Comparison of ENCODE assay signal across 8 mouse cellular contexts in genomic region chr11:75455041-75455736, GRCm38 (mm10). TPM values are rescaled to one million over a fixed set of nuclear protein-coding genes. Genes with fewer than 3 reads are reported as not detected.
DNase-seq lines count a peak whose midpoint lies in the region; ATAC-seq lines count a peak whose summit lies in the region.

No protein-coding gene starts in this region.

- ATAC-seq in kidney, embryonic 14.5 days (ENCODE audit: low FRiP score, low TSS enrichment) = no peak
- ATAC-seq in embryonic facial prominence, embryonic 14.5 days (ENCODE audit: low read depth) = no peak
- ATAC-seq in intestine, embryonic 16.5 days = no peak
- ATAC-seq in midbrain, embryonic 12.5 days (ENCODE audit: low FRiP score, low read depth) = no peak

- peaks cover 2% of the 10 kb centered on the region; the same call in 1 of the 2 replicates for H3K36me3 ChIP-seq in kidney, embryonic 14.5 days (ENCODE audit: control insufficient read depth, insufficient read depth, low read length)
- H3K36me3 ChIP-seq in embryonic facial prominence, embryonic 14.5 days (ENCODE audit: control insufficient read depth, insufficient read depth, low read length) = peaks cover 18% of the 10 kb centered on the region; the same call in 1 of the 2 replicates
- no peaks in the 10 kb centered on the region for H3K36me3 ChIP-seq in intestine, embryonic 16.5 days (ENCODE audit: control insufficient read depth, insufficient read depth, low read length)
- no peaks in the 10 kb centered on the region; the same call in none of the 2 replicates for H3K36me3 ChIP-seq in midbrain, embryonic 12.5 days

- no peaks in the 10 kb centered on the region for H3K27me3 ChIP-seq in kidney, embryonic 14.5 days (ENCODE audit: control insufficient read depth, insufficient read depth, low read length)
- H3K27me3 ChIP-seq in embryonic facial prominence, embryonic 14.5 days (replicated peaks; ENCODE audit: control insufficient read depth, insufficient read depth, low read length) = no peaks in the 10 kb centered on the region
- no peaks in the 10 kb centered on the region for H3K27me3 ChIP-seq in intestine, embryonic 16.5 days (replicated peaks; ENCODE audit: control insufficient read depth, insufficient read depth, low read length)
- H3K27me3 ChIP-seq in midbrain, embryonic 12.5 days = peaks cover 8% of the 10 kb centered on the region

- peak overlapping the region; percentile 95 for H3K4me2 ChIP-seq in kidney, embryonic 14.5 days (replicated peaks; ENCODE audit: low read depth, low read length)
- peak overlapping the region; percentile 99 for H3K4me2 ChIP-seq in embryonic facial prominence, embryonic 14.5 days (ENCODE audit: low read depth, low read length)
- peak overlapping the region; percentile 90 for H3K4me2 ChIP-seq in intestine, embryonic 16.5 days (ENCODE audit: low read depth, low read length)
- H3K4me2 ChIP-seq in midbrain, embryonic 12.5 days (replicated peaks) = peak overlapping the region; percentile 93

- no peaks in the 10 kb centered on the region for H3K9me3 ChIP-seq in kidney, embryonic 14.5 days (ENCODE audit: control insufficient read depth, low read length)
- H3K9me3 ChIP-seq in embryonic facial prominence, embryonic 14.5 days (ENCODE audit: control insufficient read depth, low read length) = no peaks in the 10 kb centered on the region
- H3K9me3 ChIP-seq in intestine, embryonic 16.5 days (ENCODE audit: control insufficient read depth, low read length) = no peaks in the 10 kb centered on the region
- H3K9me3 ChIP-seq in midbrain, embryonic 12.5 days = no peaks in the 10 kb centered on the region

- peaks cover 17% of the 10 kb centered on the region; the same call in 1 of the 2 replicates for H3K4me1 ChIP-seq in kidney, embryonic 14.5 days (ENCODE audit: control insufficient read depth, insufficient read depth, low read length)
- H3K4me1 ChIP-seq in embryonic facial prominence, embryonic 14.5 days (ENCODE audit: control insufficient read depth, insufficient read depth, low read length) = peaks cover 21% of the 10 kb centered on the region
- peaks cover 24% of the 10 kb centered on the region for H3K4me1 ChIP-seq in intestine, embryonic 16.5 days (ENCODE audit: control insufficient read depth, insufficient read depth, low read length)
- peaks cover 26% of the 10 kb centered on the region for H3K4me1 ChIP-seq in midbrain, embryonic 12.5 days

- WGBS in kidney, embryonic 14.5 days = 70% methylated on average over 10 of the region's 10 CpGs
- 72% methylated on average over 10 of the region's 10 CpGs for WGBS in embryonic facial prominence, embryonic 14.5 days
- WGBS in intestine, embryonic 16.5 days = 69% methylated on average over 10 of the region's 10 CpGs
- 83% methylated on average over 10 of the region's 10 CpGs for WGBS in midbrain, embryonic 12.5 days

- H3K9ac ChIP-seq in kidney, embryonic 14.5 days (ENCODE audit: low read depth, low read length) = peak overlapping the region; percentile 59
- H3K9ac ChIP-seq in embryonic facial prominence, embryonic 14.5 days (ENCODE audit: low read depth, low read length) = peak overlapping the region; percentile 49
- peak overlapping the region; percentile 74 for H3K9ac ChIP-seq in intestine, embryonic 16.5 days (ENCODE audit: low read depth, low read length)
- H3K9ac ChIP-seq in midbrain, embryonic 12.5 days (replicated peaks) = peak overlapping the region; percentile 67

- peak overlapping the region; percentile 62 for H3K4me3 ChIP-seq in kidney, embryonic 14.5 days (ENCODE audit: low read length)
- peak overlapping the region; percentile 65 for H3K4me3 ChIP-seq in embryonic facial prominence, embryonic 14.5 days (ENCODE audit: low read depth, low read length)
- H3K4me3 ChIP-seq in intestine, embryonic 16.5 days (ENCODE audit: low read length) = peak overlapping the region; percentile 75
- H3K4me3 ChIP-seq in midbrain, embryonic 12.5 days = peak overlapping the region; percentile 61

- H3K27ac ChIP-seq in kidney, embryonic 14.5 days (ENCODE audit: low read depth, low read length) = peak overlapping the region; percentile 33; the same call in 1 of the 2 replicates
- H3K27ac ChIP-seq in embryonic facial prominence, embryonic 14.5 days (replicated peaks; ENCODE audit: low read depth, low read length) = peak overlapping the region; percentile 74
- peak overlapping the region; percentile 68; the same call in 1 of the 2 replicates for H3K27ac ChIP-seq in intestine, embryonic 16.5 days (ENCODE audit: low read length)
- peak overlapping the region; percentile 12 for H3K27ac ChIP-seq in midbrain, embryonic 12.5 days (replicated peaks)

- DNase-seq in kidney, adult 18-20 months = no peak
- no peak for DNase-seq in embryonic facial prominence, embryonic 14.5 days (ENCODE audit: low spot score)
- DNase-seq in cerebellum, postnatal 14 days = no peak
- no peak for DNase-seq in right cerebral cortex, postnatal 14 days
- DNase-seq in left cerebral cortex, adult 11 months (ENCODE audit: low spot score) = no peak

RNA-seq across cellular contexts. Expression of gene Wdr81, which starts 0.7 kb away (rescaled TPM):
- polyA plus RNA-seq in kidney, embryonic 14.5 days (2014; fragmentation: Nextera tagmentation; extraction: Ambion mirVana) = 2.8 and 4.8 TPM in 2 replicates
- polyA plus RNA-seq in embryonic facial prominence, embryonic 14.5 days (2014; fragmentation: Nextera tagmentation; extraction: Ambion mirVana) = 5.7 and 7.0 TPM in 2 replicates
- polyA plus RNA-seq in intestine, embryonic 16.5 days (2015; fragmentation: Nextera tagmentation; extraction: Ambion mirVana) = 6.9 and 9.8 TPM in 2 replicates
- polyA plus RNA-seq in midbrain, embryonic 12.5 days (2016; fragmentation: Nextera tagmentation; extraction: Ambion mirVana) = 8.6 and 9.4 TPM in 2 replicates

RNA-seq across cellular contexts. Expression of gene Tlcd2, which starts 6.3 kb away (rescaled TPM):
- polyA plus RNA-seq in kidney, embryonic 14.5 days (2014; fragmentation: Nextera tagmentation; extraction: Ambion mirVana) = 20.7 and 21.0 TPM in 2 replicates
- 19.1 and 22.7 TPM in 2 replicates for polyA plus RNA-seq in embryonic facial prominence, embryonic 14.5 days (2014; fragmentation: Nextera tagmentation; extraction: Ambion mirVana)
- 17.2 and 19.6 TPM in 2 replicates for polyA plus RNA-seq in intestine, embryonic 16.5 days (2015; fragmentation: Nextera tagmentation; extraction: Ambion mirVana)
- polyA plus RNA-seq in midbrain, embryonic 12.5 days (2016; fragmentation: Nextera tagmentation; extraction: Ambion mirVana) = 5.9 and 9.1 TPM in 2 replicates

RNA-seq across cellular contexts. Expression of gene Serpinf2, which starts 15.8 kb away (rescaled TPM):
- polyA plus RNA-seq in kidney, embryonic 14.5 days (2014; fragmentation: Nextera tagmentation; extraction: Ambion mirVana) = 3.9 and 8.4 TPM in 2 replicates
- not detected in 2 replicates for polyA plus RNA-seq in embryonic facial prominence, embryonic 14.5 days (2014; fragmentation: Nextera tagmentation; extraction: Ambion mirVana)
- polyA plus RNA-seq in intestine, embryonic 16.5 days (2015; fragmentation: Nextera tagmentation; extraction: Ambion mirVana) = 23.2 and 32.8 TPM in 2 replicates
- 0.16 TPM in 1 of 2 replicates, not detected in the other for polyA plus RNA-seq in midbrain, embryonic 12.5 days (2016; fragmentation: Nextera tagmentation; extraction: Ambion mirVana)

RNA-seq across cellular contexts. Expression of gene Prpf8, which starts 31.4 kb away (rescaled TPM):
- 56.4 and 103 TPM in 2 replicates for polyA plus RNA-seq in kidney, embryonic 14.5 days (2014; fragmentation: Nextera tagmentation; extraction: Ambion mirVana)
- 76.6 and 83.5 TPM in 2 replicates for polyA plus RNA-seq in embryonic facial prominence, embryonic 14.5 days (2014; fragmentation: Nextera tagmentation; extraction: Ambion mirVana)
- polyA plus RNA-seq in intestine, embryonic 16.5 days (2015; fragmentation: Nextera tagmentation; extraction: Ambion mirVana) = 34.8 and 36.3 TPM in 2 replicates
- 78.5 and 81.6 TPM in 2 replicates for polyA plus RNA-seq in midbrain, embryonic 12.5 days (2016; fragmentation: Nextera tagmentation; extraction: Ambion mirVana)

RNA-seq across cellular contexts. Expression of gene Serpinf1, which starts 32.7 kb away (rescaled TPM):
- 118 and 120 TPM in 2 replicates for polyA plus RNA-seq in kidney, embryonic 14.5 days (2014; fragmentation: Nextera tagmentation; extraction: Ambion mirVana)
- 354 and 373 TPM in 2 replicates for polyA plus RNA-seq in embryonic facial prominence, embryonic 14.5 days (2014; fragmentation: Nextera tagmentation; extraction: Ambion mirVana)
- polyA plus RNA-seq in intestine, embryonic 16.5 days (2015; fragmentation: Nextera tagmentation; extraction: Ambion mirVana) = 32.4 and 38.7 TPM in 2 replicates
- polyA plus RNA-seq in midbrain, embryonic 12.5 days (2016; fragmentation: Nextera tagmentation; extraction: Ambion mirVana) = 45.8 and 73.3 TPM in 2 replicates

Comparison
In these comparisons a context has a peak if more than half of its experiments do, and no peak if none do; other contexts are left out.
1. H3K27ac ChIP-seq: peak in every context shown above with its lines; median percentile 74 in embryonic facial prominence, embryonic 14.5 days; 68 in intestine, embryonic 16.5 days; 33 in kidney, embryonic 14.5 days; 12 in midbrain, embryonic 12.5 days.